Mouse (Mus musculus) brain, embryonic 14.5 days (tissue): Measurements from ENCODE around the gene Tcf7l2.

Experiments
- CTCF ChIP-seq: fragments of 200-500 bp; IDR thresholded peaks from 2 replicates; pipeline ENCODE4 v1.5.1; 2012; ENCODE audit warnings: inconsistent platforms, mild to moderate bottlenecking, moderate library complexity, borderline replicate concordance; ENCODE audit not compliant: insufficient read depth, insufficient read length; ENCODE audit errors: extremely low read depth
- POLR2A ChIP-seq: fragments of 200-500 bp; IDR thresholded peaks from 2 replicates; pipeline ENCODE4 v1.6.1; 2012; ENCODE audit warnings: mild to moderate bottlenecking, inconsistent platforms, borderline replicate concordance; ENCODE audit not compliant: poor library complexity, insufficient read depth, insufficient read length, severe bottlenecking; ENCODE audit errors: extremely low read depth

- TF ChIP-seq CTCF (no peak), POLR2A (no peak)
Observed at GRCm38 (mm10) chr19:55756707-55757106, 15.1 kb downstream of the Tcf7l2 start.
